Mouse (Mus musculus) stomach, postnatal 0 days (tissue): ENCODE data around the gene Pvr.

Source experiments
- CTCF ChIP-seq: IDR thresholded peaks from 2 replicates; pipeline ENCODE4 v1.5.1; 2016; ENCODE audit warnings: antibody characterized with exemption, low read depth, mild to moderate bottlenecking, moderate library complexity
- EP300 ChIP-seq: optimal IDR thresholded peaks from 2 replicates; pipeline ENCODE3; 2016; ENCODE audit warnings: antibody characterized with exemption

DNA sequence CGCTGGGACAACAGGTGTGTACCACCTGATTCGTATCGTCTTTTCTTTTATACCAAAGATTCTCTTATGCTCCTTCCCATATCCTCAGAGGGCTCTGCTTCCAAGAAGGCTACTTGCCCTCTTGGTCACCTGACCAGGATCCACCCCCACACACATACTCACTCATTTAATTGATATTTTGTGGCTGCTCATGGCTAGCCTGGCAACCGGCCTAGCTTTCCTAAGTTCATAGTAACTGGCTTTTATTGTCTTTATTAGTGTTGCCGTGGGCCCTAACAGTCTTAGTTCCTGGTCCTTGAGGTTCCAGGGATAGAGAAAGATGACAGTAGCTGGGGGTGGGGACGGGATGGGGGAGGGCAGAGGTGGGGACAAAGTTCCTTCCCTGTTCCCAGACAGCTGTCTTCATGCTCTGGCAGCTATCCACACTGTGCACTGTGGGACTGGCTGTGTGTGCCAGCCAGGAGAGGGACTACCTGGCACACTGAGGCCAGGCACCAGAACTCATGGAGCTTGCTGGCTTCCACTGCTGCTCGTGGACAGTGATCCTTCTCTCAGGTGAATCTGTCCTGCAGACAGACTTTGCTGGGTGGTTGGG is 44.1 kb upstream of the Pvr start, which contains the start of gene Ceacam20:
- TF ChIP-seq CTCF = no peak
- TF ChIP-seq EP300 = no peak
